Mouse (Mus musculus) frontal cortex, postnatal 25 days (tissue): ENCODE results near the gene Cald1.

Source experiments
- DNase-seq, 2 experiments: peaks; one replicate each; pipeline ENCODE4 v3.0.0; 2022; ENCODE audit warnings: low spot score in 2 of 2

The Cald1 gene

GRCm38 (mm10) chr6:34613122-34613521, 14.8 kb downstream of the Cald1 start:
- no peak for DNase-seq

- DNase-seq: no peak
Observed at GRCm38 (mm10) chr6:34615419-34615818, 17.1 kb downstream of the Cald1 start.

GRCm38 (mm10) chr6:34619494-34619893, 21.2 kb downstream of the Cald1 start:
- no peak for DNase-seq

- DNase-seq: no peak
Observed at GRCm38 (mm10) chr6:34620242-34620641, 21.9 kb downstream of the Cald1 start.

GRCm38 (mm10) chr6:34622865-34623264, 24.6 kb downstream of the Cald1 start:
- no peak for DNase-seq

- DNase-seq: no peak
Observed at GRCm38 (mm10) chr6:34623290-34623689, 25.0 kb downstream of the Cald1 start.

GRCm38 (mm10) chr6:34624536-34624935, 26.2 kb downstream of the Cald1 start:
- no peak for DNase-seq

GRCm38 (mm10) chr6:34626586-34627245, 28.4 kb downstream of the Cald1 start:
- no peak for DNase-seq

- no peak for DNase-seq
Observed at GRCm38 (mm10) chr6:34628131-34628530, 29.8 kb downstream of the Cald1 start.

- DNase-seq: no peak
Observed at GRCm38 (mm10) chr6:34633776-34634175, 35.5 kb downstream of the Cald1 start.

- DNase-seq: no peak
Observed at GRCm38 (mm10) chr6:34637588-34638438, 39.5 kb downstream of the Cald1 start.

GRCm38 (mm10) chr6:34638667-34639066, 40.4 kb downstream of the Cald1 start:
- DNase-seq: no peak

- DNase-seq: no peak
Observed at GRCm38 (mm10) chr6:34640226-34640625, 41.9 kb downstream of the Cald1 start.

- DNase-seq: no peak
Observed at GRCm38 (mm10) chr6:34641081-34641480, 42.8 kb downstream of the Cald1 start.

- DNase-seq: no peak
Observed at GRCm38 (mm10) chr6:34642075-34642547, 43.8 kb downstream of the Cald1 start.

- no peak for DNase-seq
Observed at GRCm38 (mm10) chr6:34648017-34648787, 49.9 kb downstream of the Cald1 start.

- no peak for DNase-seq
Observed at GRCm38 (mm10) chr6:34651298-34651697, 53.0 kb downstream of the Cald1 start.

- DNase-seq: no peak
Observed at GRCm38 (mm10) chr6:34655719-34656118, 57.4 kb downstream of the Cald1 start.

GRCm38 (mm10) chr6:34658791-34659190, 60.5 kb downstream of the Cald1 start:
- DNase-seq: no peak

- no peak for DNase-seq
Observed at GRCm38 (mm10) chr6:34660724-34661123, 62.4 kb downstream of the Cald1 start.

- DNase-seq: no peak
Observed at GRCm38 (mm10) chr6:34662626-34663025, 64.3 kb downstream of the Cald1 start.

GRCm38 (mm10) chr6:34664291-34664690, 66.0 kb downstream of the Cald1 start:
- DNase-seq: no peak
